Mouse (Mus musculus) testis, adult 10 weeks (tissue): ENCODE measurements around the gene Rdh13. TPM values are rescaled to one million over a fixed set of nuclear protein-coding genes. Genes with fewer than 3 reads are reported as not detected.

Experiments used
- polyA plus RNA-seq: library from polyadenylated mRNA; stranded (reverse); fragments of 350-450 nt; fragmentation: Illumina TruSeq; extraction: RNeasy Lipid Tissue Mini Kit (QIAGEN cat#74804); gene quantifications from one replicate; pipeline ENCODE4 v1.2.3, GENCODE M21; 2014; ENCODE audit warnings: low read depth, low replicate concordance

Gene Rdh13
- 1.5 TPM for polyA plus RNA-seq

DNA sequence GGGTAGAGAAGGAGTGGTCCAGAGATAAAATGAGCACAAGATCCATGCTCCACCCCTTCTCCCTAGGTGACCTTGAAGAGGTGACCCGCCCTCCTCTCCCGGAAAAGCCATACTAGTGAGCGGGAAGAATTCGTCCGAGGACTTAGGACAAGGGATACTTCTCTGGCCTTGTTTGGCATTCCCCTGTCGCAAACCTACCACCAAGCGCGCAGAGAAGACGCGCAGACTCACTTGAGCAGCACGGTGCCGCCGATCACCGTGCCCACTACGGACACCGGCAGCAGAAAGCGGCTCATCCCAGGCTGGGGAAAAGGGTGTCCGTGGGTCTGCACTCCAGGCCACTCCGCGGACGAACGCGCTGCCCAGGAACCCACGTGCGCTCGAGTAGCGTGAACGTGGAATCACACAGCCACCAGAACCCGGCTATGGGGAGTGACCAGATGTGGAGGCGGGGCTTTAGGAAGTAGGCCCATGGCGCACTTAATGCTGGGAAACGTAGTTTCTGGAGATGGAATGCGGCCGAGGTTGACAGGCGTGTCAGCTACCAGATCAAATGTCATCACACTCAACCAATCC is at the start of gene Rdh13:
Gene Rdh13, minus strand, starts transcription at position 434 of the 576 bp plus-strand sequence.

GRCm38 (mm10) chr7:4460576-4461434 is 15.4 kb upstream of the Rdh13 start, which contains the start of gene Eps8l1:
TSS of gene Eps8l1 (plus strand) at chr7:4460674.

DNA sequence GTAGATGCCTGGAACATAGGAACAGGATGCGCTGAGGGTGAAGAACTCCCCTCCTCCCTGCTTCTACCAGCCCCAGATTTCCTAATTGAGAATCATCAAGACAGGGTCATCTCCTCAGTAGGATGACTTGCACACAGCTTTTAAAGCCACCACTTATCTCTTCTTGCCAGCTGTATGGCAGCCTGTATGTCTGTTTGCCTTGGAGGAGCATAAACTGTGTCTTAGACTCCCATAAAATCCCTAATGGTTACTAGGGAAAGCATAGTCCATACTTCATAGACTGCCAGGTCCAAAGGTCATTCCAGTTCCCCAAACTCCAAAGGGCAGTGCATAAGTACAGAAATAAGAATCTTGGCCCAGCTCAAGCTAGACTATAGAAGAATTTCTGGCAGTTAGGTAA is 47.7 kb downstream of the Rdh13 start, which contains the start of gene Gp6:
Gene Gp6, minus strand, starts transcription at position 15 of the 400 bp plus-strand sequence.

Other genes with a start within 250 kb of the Rdh13 start
- 1.0 TPM for gene Lilra5, start 207.9 kb downstream of the Rdh13 start, polyA plus RNA-seq
- gene Ncr1, start 107.9 kb downstream of the Rdh13 start, polyA plus RNA-seq: not detected
- gene Gp6, start 47.9 kb downstream of the Rdh13 start, polyA plus RNA-seq: 0.14 TPM
- 0.11 TPM for gene Eps8l1, start 15.0 kb upstream of the Rdh13 start, polyA plus RNA-seq
- 13.2 TPM for gene Ppp1r12c, start 56.0 kb upstream of the Rdh13 start, polyA plus RNA-seq
- not detected for gene Tnnt1, start 70.7 kb upstream of the Rdh13 start, polyA plus RNA-seq
- gene Tnni3, start 78.6 kb upstream of the Rdh13 start, polyA plus RNA-seq: 7.0 TPM
- gene Dnaaf3, start 86.8 kb upstream of the Rdh13 start, polyA plus RNA-seq: 2.3 TPM
- gene Syt5, start 101.9 kb upstream of the Rdh13 start, polyA plus RNA-seq: 2.7 TPM
- 0.13 TPM for gene Ptprh, start 158.4 kb upstream of the Rdh13 start, polyA plus RNA-seq
- 4.2 TPM for gene Tmem86b, start 185.8 kb upstream of the Rdh13 start, polyA plus RNA-seq
- 17.9 TPM for gene Ppp6r1, start 213.4 kb upstream of the Rdh13 start, polyA plus RNA-seq
- 1.2 TPM for gene Hspbp1, start 239.4 kb upstream of the Rdh13 start, polyA plus RNA-seq
- gene Brsk1, start 245.0 kb upstream of the Rdh13 start, polyA plus RNA-seq: 3.7 TPM